Mouse (Mus musculus) liver, adult 2 months (tissue): ENCODE measurements around the gene Gstm3.

Source experiments
- CTCF ChIP-seq: fragments of 200-500 bp; IDR thresholded peaks from 2 replicates; pipeline ENCODE4 v1.5.1; 2011; ENCODE audit warnings: low read depth, low read length, control low read depth
- POLR2A ChIP-seq: fragments of 200-500 bp; IDR thresholded peaks from 2 replicates; pipeline ENCODE4 v1.6.1; 2011; ENCODE audit warnings: low read length, control low read depth; ENCODE audit not compliant: insufficient read depth; ENCODE audit errors: extremely low read depth

- TF ChIP-seq CTCF (no peak), POLR2A (no peak)
Observed at GRCm38 (mm10) chr3:107920348-107920747, 48.7 kb downstream of the Gstm3 start.
